Mouse (Mus musculus) erythroblast, embryonic 14.5 days (primary cell): ENCODE results near the gene Bhlhe41.

Experiments used
- GATA1 ChIP-seq: IDR thresholded peaks from 2 replicates; pipeline ENCODE4 v1.6.1; 2012; ENCODE audit warnings: low read length, inconsistent platforms, mixed read lengths
- TAL1 ChIP-seq: IDR thresholded peaks from 3 replicates; pipeline ENCODE4 v1.6.1; 2012; ENCODE audit warnings: low read length, inconsistent platforms, mixed read lengths

DNA sequence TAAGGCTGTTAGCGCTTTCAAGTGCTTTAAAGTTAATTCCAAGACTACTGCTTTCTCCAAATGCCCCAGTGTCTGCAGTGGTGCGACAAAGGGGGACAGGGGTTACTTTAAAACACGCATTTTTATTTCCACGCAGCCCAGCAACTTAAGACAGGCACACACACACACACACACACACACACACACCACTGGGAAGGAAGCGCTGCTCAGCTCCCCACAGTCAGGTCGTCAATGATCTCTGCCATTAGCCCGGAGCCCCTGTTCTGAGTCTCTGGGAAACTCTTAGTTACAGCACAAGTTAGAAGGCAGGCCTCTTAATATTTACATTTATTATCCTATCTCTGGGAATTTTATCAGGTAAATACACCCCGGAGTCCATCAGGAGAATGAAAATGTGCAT is 1.2 kb downstream of the Bhlhe41 start:
- TF ChIP-seq GATA1 (no peak), TAL1 (no peak)
